Mouse (Mus musculus): ENCODE data around the gene Cryba4. TPM values are rescaled to one million over a fixed set of nuclear protein-coding genes. Genes with fewer than 3 reads are reported as not detected.
A peak's percentile ranks its signal among the peaks of the same experiment; 100 is the strongest.

Cryba4 gene
- polyA plus RNA-seq, 1 experiment from 2014 or later: 1.7 TPM

GRCm38 (mm10) chr5:112284203-112284582, 31.9 kb upstream of the Cryba4 start:
- Histone ChIP-seq H3K9me3 (replicated peaks) (no peaks in the 10 kb centered on the region), H3K36me3 (no peaks in the 10 kb centered on the region), H3K4me3 (replicated peaks) (no peak overlapping the region), H3K4me1 (peaks cover 19% of the 10 kb centered on the region), H3K9ac (replicated peaks) (no peak overlapping the region), H3K27ac (replicated peaks) (no peak overlapping the region), H3K4me2 (no peak overlapping the region), H3K27me3 (replicated peaks) (no peaks in the 10 kb centered on the region)
- ATAC-seq (ENCODE audit: low FRiP score): no peak
- 88% methylated on average over 7 of the region's 7 CpGs for WGBS

- no peak overlapping the region for H3K9ac ChIP-seq (replicated peaks)
- H3K27me3 ChIP-seq (replicated peaks): no peaks in the 10 kb centered on the region
- 0 out of 2 replicates have a peak overlapping the region, but pooled peaks have one; percentile 0 for H3K27ac ChIP-seq (replicated peaks)
- WGBS: 83% methylated on average over 10 of the region's 10 CpGs
- peaks cover 24% of the 10 kb centered on the region for H3K4me1 ChIP-seq
- H3K4me3 ChIP-seq (replicated peaks): no peak overlapping the region
- no peak overlapping the region for H3K4me2 ChIP-seq
- ATAC-seq (ENCODE audit: low FRiP score): no peak
- no peaks in the 10 kb centered on the region for H3K36me3 ChIP-seq
- no peaks in the 10 kb centered on the region for H3K9me3 ChIP-seq (replicated peaks)
These were observed 31.4 kb upstream of the Cryba4 start for GRCm38 (mm10) chr5:112283543-112284202.

- Histone ChIP-seq H3K4me2 (no peak overlapping the region), H3K9ac (replicated peaks) (no peak overlapping the region), H3K36me3 (no peaks in the 10 kb centered on the region), H3K4me3 (replicated peaks) (no peak overlapping the region), H3K27ac (replicated peaks) (0 out of 2 replicates have a peak overlapping the region, but pooled peaks have one; percentile 0), H3K9me3 (replicated peaks) (no peaks in the 10 kb centered on the region), H3K27me3 (replicated peaks) (no peaks in the 10 kb centered on the region), H3K4me1 (peaks cover 27% of the 10 kb centered on the region)
- WGBS: 83% methylated on average over 9 of the region's 9 CpGs
- ATAC-seq (ENCODE audit: low FRiP score): no peak
These were observed 30.6 kb upstream of the Cryba4 start for GRCm38 (mm10) chr5:112282780-112283482.

GRCm38 (mm10) chr5:112282123-112282779, 29.9 kb upstream of the Cryba4 start:
- no peak for ATAC-seq (ENCODE audit: low FRiP score)
- peaks cover 34% of the 10 kb centered on the region for H3K4me1 ChIP-seq
- H3K4me2 ChIP-seq: no peak overlapping the region
- H3K36me3 ChIP-seq: no peaks in the 10 kb centered on the region
- 81% methylated on average over 6 of the region's 6 CpGs for WGBS
- no peak overlapping the region for H3K9ac ChIP-seq (replicated peaks)
- H3K4me3 ChIP-seq (replicated peaks): no peak overlapping the region
- H3K27ac ChIP-seq (replicated peaks): no peak overlapping the region
- no peaks in the 10 kb centered on the region for H3K27me3 ChIP-seq (replicated peaks)
- H3K9me3 ChIP-seq (replicated peaks): no peaks in the 10 kb centered on the region

GRCm38 (mm10) chr5:112281676-112282075, 29.4 kb upstream of the Cryba4 start:
- no peak overlapping the region for H3K9ac ChIP-seq (replicated peaks)
- no peaks in the 10 kb centered on the region for H3K27me3 ChIP-seq (replicated peaks)
- H3K4me3 ChIP-seq (replicated peaks): no peak overlapping the region
- no peaks in the 10 kb centered on the region for H3K9me3 ChIP-seq (replicated peaks)
- no peaks in the 10 kb centered on the region for H3K36me3 ChIP-seq
- H3K4me1 ChIP-seq: peaks cover 37% of the 10 kb centered on the region
- H3K27ac ChIP-seq (replicated peaks): no peak overlapping the region
- H3K4me2 ChIP-seq: no peak overlapping the region
- WGBS: 88% methylated on average over 4 of the region's 4 CpGs
- no peak for ATAC-seq (ENCODE audit: low FRiP score)

GRCm38 (mm10) chr5:112280863-112281660, 28.7 kb upstream of the Cryba4 start:
- no peaks in the 10 kb centered on the region for H3K36me3 ChIP-seq
- no peak overlapping the region for H3K27ac ChIP-seq (replicated peaks)
- no peak overlapping the region for H3K9ac ChIP-seq (replicated peaks)
- peaks cover 37% of the 10 kb centered on the region for H3K4me1 ChIP-seq
- H3K9me3 ChIP-seq (replicated peaks): no peaks in the 10 kb centered on the region
- H3K27me3 ChIP-seq (replicated peaks): no peaks in the 10 kb centered on the region
- no peak overlapping the region for H3K4me2 ChIP-seq
- ATAC-seq (ENCODE audit: low FRiP score): no peak
- WGBS: 65% methylated on average over 15 of the region's 15 CpGs
- no peak overlapping the region for H3K4me3 ChIP-seq (replicated peaks)

GRCm38 (mm10) chr5:112280151-112280550, 27.8 kb upstream of the Cryba4 start:
- Histone ChIP-seq H3K9ac (replicated peaks) (no peak overlapping the region), H3K36me3 (no peaks in the 10 kb centered on the region), H3K4me2 (no peak overlapping the region), H3K27me3 (replicated peaks) (no peaks in the 10 kb centered on the region), H3K4me3 (replicated peaks) (no peak overlapping the region), H3K9me3 (replicated peaks) (no peaks in the 10 kb centered on the region), H3K27ac (replicated peaks) (no peak overlapping the region), H3K4me1 (peaks cover 46% of the 10 kb centered on the region)
- ATAC-seq (ENCODE audit: low FRiP score): no peak
- WGBS: 83% methylated on average over 7 of the region's 7 CpGs

- Histone ChIP-seq H3K4me2 (no peak overlapping the region), H3K4me3 (replicated peaks) (no peak overlapping the region), H3K27ac (replicated peaks) (no peak overlapping the region), H3K36me3 (no peaks in the 10 kb centered on the region), H3K9ac (replicated peaks) (no peak overlapping the region), H3K9me3 (replicated peaks) (no peaks in the 10 kb centered on the region), H3K4me1 (peaks cover 45% of the 10 kb centered on the region), H3K27me3 (replicated peaks) (0 out of 2 replicates have a peak, but pooled peaks cover 3% of the 10 kb centered on the region)
- no peak for ATAC-seq (ENCODE audit: low FRiP score)
- WGBS: 87% methylated on average over 17 of the region's 17 CpGs
These were observed 27.1 kb upstream of the Cryba4 start for GRCm38 (mm10) chr5:112279181-112280021.

- H3K9me3 ChIP-seq (replicated peaks): no peaks in the 10 kb centered on the region
- peak overlapping the region; percentile 93 for H3K4me2 ChIP-seq
- no peak overlapping the region for H3K9ac ChIP-seq (replicated peaks)
- H3K4me3 ChIP-seq (replicated peaks): no peak overlapping the region
- H3K27ac ChIP-seq (replicated peaks): no peak overlapping the region
- H3K36me3 ChIP-seq: no peaks in the 10 kb centered on the region
- H3K27me3 ChIP-seq (replicated peaks): 0 out of 2 replicates have a peak, but pooled peaks cover 3% of the 10 kb centered on the region
- peaks cover 37% of the 10 kb centered on the region for H3K4me1 ChIP-seq
- 92% methylated on average over 11 of the region's 11 CpGs for WGBS
- no peak for ATAC-seq (ENCODE audit: low FRiP score)
These were observed 25.7 kb upstream of the Cryba4 start for GRCm38 (mm10) chr5:112277906-112278470.

GRCm38 (mm10) chr5:112276907-112277348, 24.6 kb upstream of the Cryba4 start:
- WGBS: under 1% methylated on average over 24 of the region's 24 CpGs
- H3K4me1 ChIP-seq: peaks cover 37% of the 10 kb centered on the region
- ATAC-seq (ENCODE audit: low FRiP score): no peak; the same call in 1 of the 2 replicates

More at GRCm38 (mm10) chr5:112276907-112277348, 24.6 kb upstream of the Cryba4 start:
- H3K4me2 ChIP-seq: peak overlapping the region; percentile 93
- peak overlapping the region; percentile 78 for H3K27ac ChIP-seq (replicated peaks)
- no peaks in the 10 kb centered on the region for H3K9me3 ChIP-seq (replicated peaks)
- H3K9ac ChIP-seq (replicated peaks): peak overlapping the region; percentile 73
- 0 out of 2 replicates have a peak, but pooled peaks cover 3% of the 10 kb centered on the region for H3K27me3 ChIP-seq (replicated peaks)
- H3K36me3 ChIP-seq: no peaks in the 10 kb centered on the region
- peak overlapping the region; percentile 77 for H3K4me3 ChIP-seq (replicated peaks)

Data from neural tube, embryonic 15.5 days (tissue).